Mouse (Mus musculus) myocyte (in vitro differentiated cells): ENCODE results near the gene Smyd4. TPM values are rescaled to one million over a fixed set of nuclear protein-coding genes. Genes with fewer than 3 reads are reported as not detected.

ENCODE experiments used
- H3K27me3 ChIP-seq: one replicate; pipeline ENCODE4 v1.6.1; 2011; ENCODE audit not compliant: control insufficient read depth, insufficient read depth, insufficient read length
- H3K36me3 ChIP-seq: one replicate; pipeline ENCODE4 v1.6.1; 2011; ENCODE audit not compliant: control insufficient read depth, insufficient read depth
- H3K4me2 ChIP-seq: one replicate; pipeline ENCODE4 v1.6.1; 2011; ENCODE audit warnings: low read depth, control low read depth
- H3K4me3 ChIP-seq: one replicate; pipeline ENCODE4 v1.5.1; 2011; ENCODE audit warnings: mild to moderate bottlenecking, control low read depth, moderate library complexity
- H3K79me2 ChIP-seq: one replicate; pipeline ENCODE4 v1.6.1; 2011; ENCODE audit not compliant: control insufficient read depth, insufficient read depth
- H3ac ChIP-seq: one replicate; pipeline ENCODE4 v1.6.1; 2011; ENCODE audit not compliant: control insufficient read depth, insufficient read length
- CEBPB ChIP-seq: IDR thresholded peaks from 2 replicates; pipeline ENCODE4 v1.6.1; 2011; ENCODE audit warnings: mild to moderate bottlenecking, moderate library complexity; ENCODE audit not compliant: poor library complexity, insufficient read depth, severe bottlenecking
- E2F4 ChIP-seq: IDR thresholded peaks from one replicate; pipeline ENCODE4 v1.6.1; 2011; ENCODE audit warnings: mild to moderate bottlenecking, control low read depth, moderate library complexity; ENCODE audit not compliant: insufficient read depth
- MAX ChIP-seq: IDR thresholded peaks from one replicate; pipeline ENCODE4 v1.6.1; 2011; ENCODE audit warnings: low read depth, mild to moderate bottlenecking, control low read depth
- MYOD1 ChIP-seq, 3 experiments: IDR thresholded peaks; one replicate each; pipeline ENCODE4 v1.6.1; 2011; ENCODE audit warnings: control low read depth in 2 of 3, low read depth in 2 of 3, mild to moderate bottlenecking in 2 of 3, moderate library complexity in 1 of 3; ENCODE audit not compliant: insufficient read length in 2 of 3, control insufficient read depth in 1 of 3
- MYOG ChIP-seq, 3 experiments: IDR thresholded peaks; one replicate each; pipeline ENCODE4 v1.6.1; 2011; ENCODE audit warnings: control low read depth in 2 of 3, low read depth in 2 of 3, mild to moderate bottlenecking in 2 of 3; ENCODE audit not compliant: insufficient read length in 2 of 3, control insufficient read depth in 1 of 3, insufficient read depth in 1 of 3
- POLR2A ChIP-seq: IDR thresholded peaks from one replicate; pipeline ENCODE4 v1.6.1; 2011; ENCODE audit warnings: low read depth, mild to moderate bottlenecking, control low read depth, moderate library complexity; ENCODE audit not compliant: insufficient read length
- POLR2AphosphoS2 ChIP-seq: IDR thresholded peaks from one replicate; pipeline ENCODE4 v1.6.1; 2011; ENCODE audit warnings: low read depth, control low read depth; ENCODE audit not compliant: insufficient read length
- REST ChIP-seq: IDR thresholded peaks from one replicate; pipeline ENCODE4 v1.6.1; 2011; ENCODE audit warnings: mild to moderate bottlenecking, control low read depth, moderate library complexity; ENCODE audit not compliant: insufficient read depth, insufficient read length
- SRF ChIP-seq: IDR thresholded peaks from one replicate; pipeline ENCODE4 v1.6.1; 2011; ENCODE audit warnings: low read depth; ENCODE audit not compliant: control insufficient read depth, insufficient read length
- TCF12 ChIP-seq: IDR thresholded peaks from one replicate; pipeline ENCODE4 v1.6.1; 2011; ENCODE audit warnings: mild to moderate bottlenecking, control low read depth; ENCODE audit not compliant: poor library complexity, insufficient read depth, severe bottlenecking
- TCF3 ChIP-seq: IDR thresholded peaks from one replicate; pipeline ENCODE4 v1.6.1; 2011; ENCODE audit warnings: low read depth, control low read depth; ENCODE audit not compliant: insufficient read length
- USF1 ChIP-seq: IDR thresholded peaks from one replicate; pipeline ENCODE4 v1.6.1; 2011; ENCODE audit warnings: low read depth, mild to moderate bottlenecking, control low read depth, moderate library complexity
- polyA plus RNA-seq: library from polyadenylated mRNA; unstranded; fragments of >200 nt; fragmentation: generic; extraction: Trizol; gene quantifications from one replicate; pipeline ENCODE4 v1.2.1, GENCODE M21; 2012; ENCODE audit warnings: missing spikeins

The Smyd4 gene
- polyA plus RNA-seq, 1 experiment: 6.9 TPM

GRCm38 (mm10) chr11:75336676-75337075, 11.6 kb upstream of the Smyd4 start:
- TF ChIP-seq SRF (no peak), CEBPB (no peak), MAX (no peak), POLR2AphosphoS2 (no peak), POLR2A (no peak), TCF3 (no peak)
- Histone ChIP-seq H3K27me3 (no peaks in the 10 kb centered on the region), H3K36me3 (peaks cover 21% of the 10 kb centered on the region), H3ac (no peak overlapping the region), H3K79me2 (peaks cover 4% of the 10 kb centered on the region), H3K4me2 (no peak overlapping the region), H3K4me3 (no peak overlapping the region)

DNA sequence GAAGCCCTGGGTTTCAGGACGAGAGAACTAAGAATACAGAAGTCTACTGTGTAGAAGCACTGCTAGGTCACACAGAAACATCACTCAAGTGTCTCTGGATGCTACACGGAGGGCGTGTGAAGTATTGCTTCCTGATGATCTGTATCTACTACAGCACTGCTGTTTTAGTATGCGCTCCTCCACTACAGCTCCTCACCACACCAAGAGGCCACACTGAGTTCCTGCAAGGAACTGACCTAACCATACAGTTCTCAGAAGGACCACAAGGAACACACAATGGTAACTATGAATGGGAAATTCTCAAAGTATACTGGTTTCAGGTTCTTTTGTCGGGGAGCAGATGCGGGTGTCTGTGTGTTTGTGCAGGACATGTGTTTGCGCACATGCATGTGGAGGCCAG, 11.0 kb upstream of the Smyd4 start:
- H3K36me3 ChIP-seq: peaks cover 21% of the 10 kb centered on the region
- TF ChIP-seq USF1 (no peak), E2F4 (no peak), CEBPB (no peak), MYOG (IDR thresholded peaks at IDR 0.05; ENCODE audit: control insufficient read depth in 1 of 3, insufficient read depth in 1 of 3, insufficient read length in 2 of 3, low read depth in 2 of 3) (no peak), MAX (no peak), REST (no peak), MYOD1 (IDR thresholded peaks at IDR 0.05; ENCODE audit: control insufficient read depth in 1 of 3, insufficient read length in 2 of 3, low read depth in 2 of 3) (no peak), POLR2AphosphoS2 (no peak), POLR2A (no peak), TCF3 (no peak), SRF (no peak), TCF12 (no peak)
- no peak overlapping the region for H3K4me3 ChIP-seq

GRCm38 (mm10) chr11:75340076-75340475, 8.2 kb upstream of the Smyd4 start:
- Histone ChIP-seq H3ac (no peak overlapping the region), H3K79me2 (peaks cover 28% of the 10 kb centered on the region), H3K4me2 (no peak overlapping the region), H3K36me3 (peaks cover 16% of the 10 kb centered on the region), H3K27me3 (no peaks in the 10 kb centered on the region), H3K4me3 (no peak overlapping the region)
- TF ChIP-seq SRF: no peak
- no peak for TF ChIP-seq CEBPB
- TF ChIP-seq E2F4: no peak
- TF ChIP-seq POLR2A: no peak
- TF ChIP-seq USF1: no peak
- no peak for TF ChIP-seq TCF3
- TF ChIP-seq MAX: no peak
- TF ChIP-seq MYOD1 (IDR thresholded peaks at IDR 0.05; ENCODE audit: control insufficient read depth in 1 of 3, insufficient read length in 2 of 3, low read depth in 2 of 3): no peak
- no peak for TF ChIP-seq MYOG (IDR thresholded peaks at IDR 0.05; ENCODE audit: control insufficient read depth in 1 of 3, insufficient read depth in 1 of 3, insufficient read length in 2 of 3, low read depth in 2 of 3)
- no peak for TF ChIP-seq REST
- TF ChIP-seq POLR2AphosphoS2: no peak
- TF ChIP-seq TCF12: no peak

More for the DNA sequence above, 11.0 kb upstream of the Smyd4 start:
- H3K79me2 ChIP-seq: peaks cover 5% of the 10 kb centered on the region
- H3K27me3 ChIP-seq: no peaks in the 10 kb centered on the region
- no peak overlapping the region for H3ac ChIP-seq
- no peak overlapping the region for H3K4me2 ChIP-seq

DNA sequence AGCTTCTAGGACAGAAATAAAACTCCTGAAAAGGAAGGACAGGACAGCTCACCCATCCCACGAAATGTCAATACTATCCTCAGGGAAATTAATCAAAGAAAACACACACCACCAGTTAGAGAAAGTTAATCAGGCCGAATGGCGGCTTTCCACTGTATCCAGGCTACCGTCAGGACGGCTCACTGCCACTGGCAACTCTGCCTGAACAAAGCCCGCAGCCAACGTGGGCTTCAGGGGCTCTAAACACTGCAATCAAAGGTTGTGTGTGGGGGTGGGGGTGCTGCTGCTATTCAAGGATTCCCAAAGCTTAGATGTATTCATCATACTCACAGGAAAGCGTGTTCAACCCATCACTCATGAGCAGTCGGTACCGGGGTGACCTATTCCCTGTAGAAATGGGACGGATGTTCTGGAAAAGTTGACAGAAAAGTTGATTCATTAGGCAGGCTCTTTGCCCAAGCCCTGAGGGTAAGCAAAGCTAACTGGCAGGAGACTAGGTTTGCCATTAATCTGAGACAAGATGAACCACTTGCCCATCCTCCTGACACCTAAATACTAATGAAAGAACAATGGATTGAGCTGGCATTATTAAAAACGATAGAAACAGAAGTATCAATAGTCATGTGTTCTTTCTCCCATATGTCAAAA, 7.4 kb upstream of the Smyd4 start:
- Histone ChIP-seq H3K4me3 (no peak overlapping the region), H3K36me3 (peaks cover 16% of the 10 kb centered on the region), H3ac (no peak overlapping the region), H3K4me2 (no peak overlapping the region), H3K27me3 (no peaks in the 10 kb centered on the region), H3K79me2 (peaks cover 36% of the 10 kb centered on the region)
- no peak for TF ChIP-seq TCF12
- no peak for TF ChIP-seq POLR2A
- no peak for TF ChIP-seq MYOG (IDR thresholded peaks at IDR 0.05; ENCODE audit: control insufficient read depth in 1 of 3, insufficient read depth in 1 of 3, insufficient read length in 2 of 3, low read depth in 2 of 3)
- no peak for TF ChIP-seq TCF3
- TF ChIP-seq MYOD1 (IDR thresholded peaks at IDR 0.05; ENCODE audit: control insufficient read depth in 1 of 3, insufficient read length in 2 of 3, low read depth in 2 of 3): no peak
- TF ChIP-seq REST: no peak
- TF ChIP-seq USF1: no peak
- no peak for TF ChIP-seq E2F4
- no peak for TF ChIP-seq MAX
- no peak for TF ChIP-seq POLR2AphosphoS2

DNA sequence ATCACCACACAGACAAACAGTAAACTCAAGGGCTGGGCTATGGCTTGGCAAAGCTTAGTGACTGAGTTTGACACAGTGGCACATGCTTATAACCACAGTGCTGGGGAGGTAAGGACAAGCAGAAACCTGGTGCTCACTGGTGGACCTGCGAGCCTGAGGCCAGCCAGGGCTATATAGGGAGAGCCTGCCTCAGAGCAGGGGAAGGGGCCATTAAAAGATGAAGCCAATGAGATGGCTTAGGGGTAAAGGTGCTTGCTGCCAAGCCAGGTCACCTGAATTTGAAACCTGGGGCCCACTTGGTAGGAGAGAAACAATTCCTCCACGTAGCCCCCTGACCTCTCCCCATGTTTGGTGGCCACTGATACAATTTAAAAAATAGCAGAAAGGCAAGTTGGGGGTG, 5.1 kb upstream of the Smyd4 start:
- Histone ChIP-seq H3K79me2 (peaks cover 58% of the 10 kb centered on the region), H3ac (no peak overlapping the region), H3K27me3 (no peaks in the 10 kb centered on the region), H3K4me2 (no peak overlapping the region), H3K36me3 (peaks cover 16% of the 10 kb centered on the region), H3K4me3 (no peak overlapping the region)
- TF ChIP-seq MYOD1 (IDR thresholded peaks at IDR 0.05; ENCODE audit: control insufficient read depth in 1 of 3, insufficient read length in 2 of 3, low read depth in 2 of 3) (no peak), TCF3 (no peak), USF1 (no peak), TCF12 (no peak), REST (no peak), MYOG (IDR thresholded peaks at IDR 0.05; ENCODE audit: control insufficient read depth in 1 of 3, insufficient read depth in 1 of 3, insufficient read length in 2 of 3, low read depth in 2 of 3) (no peak), MAX (no peak), E2F4 (no peak), CEBPB (no peak), SRF (no peak), POLR2A (no peak), POLR2AphosphoS2 (no peak)
